Mouse (Mus musculus) MN1 (cell line): Measurements from ENCODE around the gene Olfr1360.

Experiments
- DNase-seq: peaks from one replicate; pipeline ENCODE4 v3.0.0-alpha.2; 2016; ENCODE audit warnings: low spot score

Gene Olfr1360

DNA sequence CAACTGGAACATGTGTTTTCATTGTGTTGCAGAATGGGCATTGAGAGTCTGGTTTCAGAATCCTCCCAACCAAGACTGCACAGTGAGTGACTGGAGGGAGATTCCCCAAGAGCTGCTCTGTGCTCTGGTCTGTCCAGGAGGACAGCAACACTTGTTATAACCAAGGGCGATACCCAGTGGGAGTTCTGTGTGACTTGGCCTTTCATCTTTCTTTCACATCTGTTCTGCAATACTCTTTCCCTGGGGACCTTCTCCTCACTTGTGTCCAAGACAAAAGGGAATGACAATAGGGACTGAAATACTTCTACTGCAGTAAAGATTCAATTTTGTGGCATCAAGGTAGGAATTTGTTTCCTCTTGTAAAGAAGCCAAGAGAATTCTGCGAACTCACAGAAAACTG is 34.8 kb downstream of the Olfr1360 start, which contains the start of gene Olfr11:
Gene Olfr11, minus strand, starts transcription at position 101 of the 400 bp plus-strand sequence.
- DNase-seq, result no peak
